Mouse (Mus musculus) spleen, postnatal 14 days (tissue): Measurements from ENCODE around the gene Nrde2.

Source experiments
- DNase-seq, 2 experiments: peaks; one replicate each; pipeline ENCODE4 v3.0.0; 2021 to 2022; ENCODE audit warnings: low spot score in 2 of 2

Nrde2 gene

DNA sequence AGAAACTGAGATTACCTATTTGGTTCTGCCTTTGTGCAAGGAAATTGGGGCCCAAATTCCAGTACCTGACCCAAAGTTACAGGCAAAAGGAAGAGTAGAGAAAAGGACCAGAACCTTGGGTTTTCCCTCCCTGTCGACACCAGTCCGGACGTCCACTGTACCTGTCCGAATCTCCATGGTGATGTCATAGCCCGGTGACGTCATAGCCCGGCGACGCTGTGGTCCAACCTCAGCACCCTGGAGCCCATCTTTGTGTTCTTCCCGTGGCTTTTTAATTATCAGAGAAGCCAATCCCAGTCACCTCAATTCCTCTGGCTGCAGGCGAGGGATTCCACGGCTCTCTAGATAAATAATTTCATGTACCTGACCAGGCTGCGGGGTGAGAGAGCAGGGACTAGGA is 21.3 kb upstream of the Nrde2 start:
- DNase-seq: no peak

DNA sequence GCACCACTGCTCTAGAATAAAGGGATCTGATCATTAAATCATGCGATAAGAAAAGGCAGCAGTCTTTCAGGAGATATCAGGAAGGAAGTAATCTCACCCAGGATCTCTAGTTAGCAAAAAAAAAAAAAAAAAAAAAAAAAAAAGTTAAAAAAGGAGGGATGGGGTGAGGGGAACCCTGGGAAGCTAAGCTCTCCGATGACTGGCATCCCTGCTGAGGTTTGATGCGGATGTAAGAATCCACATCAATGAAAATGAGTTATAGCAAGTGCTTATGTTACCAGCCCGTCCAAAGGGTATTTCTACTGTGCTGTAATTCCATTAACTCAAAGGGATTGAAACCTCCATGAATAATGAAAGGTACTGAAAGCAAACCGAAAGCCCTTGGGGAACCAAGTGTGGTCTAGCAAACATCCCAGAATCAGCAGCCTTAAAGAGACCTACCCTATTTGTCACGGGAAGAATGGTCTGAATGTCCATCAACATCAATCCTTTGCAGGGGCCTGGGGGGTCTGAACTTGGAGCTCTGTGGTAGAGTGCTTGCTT is 19.5 kb upstream of the Nrde2 start:
- DNase-seq: no peak

DNA sequence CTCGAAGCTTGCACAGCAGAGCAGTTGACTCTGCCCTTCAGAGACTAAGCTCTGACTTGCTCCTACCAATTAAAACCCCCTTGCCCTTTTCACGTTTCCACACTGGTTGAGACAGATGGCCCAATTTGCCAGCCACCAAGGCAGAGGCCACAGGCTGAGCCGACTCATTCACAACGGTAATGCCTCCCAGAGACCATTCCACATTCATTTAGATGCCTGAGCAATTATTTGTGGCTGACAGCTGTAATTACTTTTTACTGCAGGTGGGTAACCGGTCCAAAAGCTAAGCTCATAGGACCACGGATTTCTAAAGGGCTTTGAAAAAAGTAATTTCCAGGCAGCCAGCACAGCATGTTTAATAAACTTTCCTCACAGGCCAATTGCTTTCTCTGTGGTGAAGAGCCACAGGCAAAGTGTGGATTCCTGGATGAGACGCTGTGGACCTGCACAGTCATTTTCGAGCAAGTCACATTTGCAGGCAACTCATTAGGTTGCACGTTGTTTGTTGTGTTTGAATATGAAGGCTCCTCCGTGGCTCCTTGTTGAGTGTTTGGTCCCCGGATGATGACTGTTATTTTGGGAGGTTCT is 17.1 kb upstream of the Nrde2 start:
- no peak for DNase-seq

DNA sequence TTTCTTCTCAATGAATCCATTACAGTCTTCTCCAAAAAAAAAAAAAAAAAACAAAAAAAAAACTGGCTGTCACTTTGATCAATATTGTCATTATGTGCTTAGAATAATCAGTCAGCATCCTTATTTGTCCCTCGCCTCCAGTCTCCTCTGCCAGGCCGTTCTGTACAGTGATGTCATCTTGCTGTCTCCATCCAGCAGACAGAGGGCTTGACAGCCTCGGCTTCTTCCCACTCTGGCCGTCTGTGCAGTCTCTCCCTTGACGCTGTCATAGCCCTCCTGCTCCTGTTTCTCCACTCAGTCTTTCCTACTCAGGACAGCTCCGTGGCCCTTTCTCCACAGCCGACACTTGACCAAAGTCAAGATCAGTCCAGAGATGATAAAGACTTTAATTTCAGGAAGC is 13.0 kb upstream of the Nrde2 start:
- DNase-seq: no peak

DNA sequence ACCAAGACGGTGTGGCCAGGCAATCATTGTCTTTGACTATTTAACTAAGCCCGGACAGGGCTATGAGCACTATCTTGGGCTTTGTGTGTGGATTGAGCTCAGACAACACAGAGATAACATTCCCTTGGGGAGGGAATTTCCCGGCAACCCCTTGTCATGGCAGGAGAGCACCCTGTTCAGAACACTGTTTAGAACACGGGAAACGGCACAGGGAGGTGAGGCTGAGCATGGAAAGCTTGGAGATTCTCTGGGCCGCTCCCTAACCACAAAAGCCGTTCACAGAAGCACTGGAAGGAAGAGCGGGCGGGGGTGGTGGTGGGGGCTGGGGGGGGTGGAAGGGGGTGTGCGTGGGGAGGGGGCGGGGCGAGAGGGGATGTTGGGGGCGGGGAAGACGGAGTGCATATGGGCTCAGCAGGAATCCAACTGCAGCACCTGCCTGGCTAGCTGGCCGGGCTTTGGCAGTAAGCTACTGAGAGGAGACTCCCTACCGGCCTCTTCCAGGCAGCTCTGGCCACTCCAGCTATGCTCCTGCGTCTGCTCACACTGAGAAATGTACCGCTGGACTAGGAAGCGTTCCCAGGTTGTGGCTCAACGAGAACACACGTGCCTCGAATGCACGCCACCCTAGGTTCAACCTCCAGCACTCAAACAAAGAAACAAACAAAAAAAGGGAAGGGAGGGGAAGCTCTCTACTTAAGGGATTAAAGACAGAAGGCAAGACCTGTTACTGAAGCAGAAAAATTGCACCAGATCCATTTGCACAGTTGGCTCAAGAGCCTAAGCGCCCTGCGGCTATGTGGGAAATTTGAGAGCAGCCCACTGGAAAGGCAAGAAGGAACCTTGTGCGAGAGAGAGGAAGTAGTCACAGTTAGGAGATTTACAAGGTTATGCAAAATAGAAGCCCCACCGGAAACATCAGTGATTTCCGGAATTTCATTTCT is 8.7 kb upstream of the Nrde2 start:
- DNase-seq: no peak

DNA sequence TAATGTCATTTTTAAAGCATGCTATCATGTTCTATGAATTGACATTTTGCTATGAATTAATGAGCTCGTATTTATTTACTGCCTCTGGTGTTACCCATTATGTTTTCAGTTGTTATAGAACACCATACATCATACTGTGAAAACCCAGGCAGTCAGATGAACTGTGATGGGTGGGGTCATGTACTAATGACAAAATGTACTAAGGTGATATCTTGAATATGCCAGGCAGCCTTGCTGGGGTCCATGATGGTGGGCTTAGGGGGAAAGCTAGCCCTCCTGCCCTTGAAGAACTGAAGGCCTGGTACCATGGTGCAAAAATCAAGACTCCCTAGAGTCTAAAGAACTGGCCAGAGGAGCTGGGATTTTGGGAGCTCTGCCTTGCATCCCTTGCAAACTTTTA is 8.0 kb upstream of the Nrde2 start:
- no peak for DNase-seq

DNA sequence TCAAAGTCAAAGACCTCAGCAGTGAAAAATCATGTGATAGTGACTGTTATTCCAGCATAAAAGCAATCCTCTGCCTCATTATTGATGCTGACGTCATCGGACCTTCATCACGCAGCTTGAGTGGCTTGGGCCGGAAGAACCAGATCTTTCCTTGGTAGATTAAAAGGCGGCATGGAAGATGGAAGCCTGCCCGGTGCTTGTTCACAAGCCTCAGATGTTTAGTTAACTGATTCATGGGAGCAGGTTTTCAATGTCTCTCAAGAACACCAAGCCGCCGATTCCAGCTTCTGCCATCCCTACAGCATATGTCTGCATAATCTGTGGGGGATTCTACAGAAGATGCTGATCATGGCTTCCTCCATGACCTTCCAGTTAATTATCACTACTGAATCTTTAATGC is 7.5 kb upstream of the Nrde2 start:
- no peak for DNase-seq

DNA sequence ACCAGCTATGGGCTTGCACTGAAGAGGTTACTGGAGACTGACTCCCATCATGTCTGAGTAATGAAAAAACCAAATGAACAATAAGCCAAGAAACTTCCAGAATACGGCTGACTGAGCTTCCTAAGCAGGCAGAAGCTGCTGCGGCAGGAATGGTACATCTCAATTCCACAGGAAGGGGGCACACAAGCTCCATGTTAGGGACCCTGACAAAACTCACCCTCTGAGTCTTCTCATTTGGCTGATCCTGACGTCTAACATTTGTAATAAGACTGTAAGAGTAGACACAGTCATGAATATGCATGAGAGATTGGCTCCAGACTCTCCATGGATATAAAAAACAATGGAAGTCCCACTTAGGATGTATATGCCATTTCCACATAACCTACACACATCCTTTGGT is 6.7 kb upstream of the Nrde2 start:
- DNase-seq: no peak

DNA sequence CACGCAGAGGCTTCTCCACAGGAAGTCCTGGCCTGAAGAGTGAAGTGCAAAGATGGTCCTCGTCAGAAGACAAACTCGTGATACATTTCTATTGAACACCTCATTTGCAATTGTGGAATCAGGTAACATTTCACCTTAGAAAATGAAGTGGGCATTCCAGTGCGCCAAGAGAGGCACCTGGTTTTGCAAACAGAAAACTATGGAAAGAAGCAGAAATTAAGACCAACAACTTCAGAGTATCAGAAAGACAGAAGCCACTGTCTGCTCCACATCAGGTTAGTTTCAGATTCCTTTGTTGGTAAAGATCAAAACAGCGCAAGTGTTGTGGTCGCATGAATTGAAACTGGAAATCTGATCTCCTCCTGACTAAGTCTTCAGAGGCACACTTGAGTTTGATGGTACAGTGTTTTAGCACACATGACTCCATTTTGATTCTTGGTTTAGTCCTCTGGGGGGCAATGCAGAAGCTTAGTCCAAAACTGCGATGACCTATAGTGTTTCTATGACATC is 5.6 kb upstream of the Nrde2 start:
- DNase-seq: no peak

DNA sequence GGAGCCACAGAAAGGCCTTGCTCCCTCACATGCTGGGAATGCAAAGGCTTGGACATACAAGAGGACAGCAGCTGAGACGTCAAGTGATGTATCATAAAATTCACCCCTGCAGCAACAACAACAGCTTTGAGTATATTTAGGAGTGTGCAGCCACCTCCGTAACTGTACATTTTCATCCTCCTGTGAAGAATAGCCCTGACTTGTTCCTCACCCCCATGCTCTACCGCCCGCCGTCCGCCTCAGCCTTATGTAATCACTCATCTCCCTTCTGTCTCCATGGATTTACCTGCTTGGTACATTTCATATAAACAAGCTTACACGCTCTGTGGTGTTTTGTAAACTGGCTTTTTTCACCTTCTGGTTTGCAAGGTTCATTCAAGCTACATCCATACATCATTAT is 7.0 kb downstream of the Nrde2 start:
- DNase-seq: no peak

DNA sequence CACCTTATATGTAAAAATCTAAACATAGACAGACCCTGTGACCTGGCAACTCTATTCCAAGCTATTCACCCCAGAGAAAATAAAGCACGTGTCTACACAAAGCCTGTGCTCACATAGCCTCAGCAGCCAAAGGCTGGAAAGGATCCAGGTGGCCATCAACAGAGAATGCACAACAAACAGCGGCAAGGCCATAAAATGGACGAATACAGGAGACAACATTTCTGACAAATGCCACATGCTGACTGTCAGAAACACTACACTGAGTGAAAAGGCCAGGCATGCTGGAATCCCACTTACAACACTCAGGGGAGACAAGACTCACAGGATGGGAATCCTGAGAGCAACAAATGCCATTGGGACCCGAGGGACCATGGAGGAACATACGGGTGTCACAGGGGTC is 15.2 kb downstream of the Nrde2 start:
- DNase-seq: no peak

DNA sequence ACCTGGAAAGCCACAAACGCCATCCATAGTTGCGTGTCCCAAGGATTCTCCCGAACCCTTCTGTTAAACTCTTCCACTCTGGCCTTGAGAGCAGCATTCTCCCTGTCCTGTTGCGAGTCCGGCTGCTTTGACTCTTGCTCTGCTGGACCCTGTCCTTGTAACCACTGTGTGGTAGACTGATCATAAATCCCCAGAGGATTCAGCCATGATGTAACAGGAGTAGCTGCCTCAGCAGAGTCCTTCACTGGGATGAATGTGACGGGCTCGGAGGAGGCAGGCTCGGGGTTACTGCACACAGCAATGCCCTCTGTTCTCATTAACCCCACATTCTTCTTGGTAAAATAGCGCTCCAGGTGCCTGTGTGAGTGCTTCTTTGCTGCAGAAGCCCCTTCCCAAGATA is 15.7 kb downstream of the Nrde2 start:
- no peak for DNase-seq

DNA sequence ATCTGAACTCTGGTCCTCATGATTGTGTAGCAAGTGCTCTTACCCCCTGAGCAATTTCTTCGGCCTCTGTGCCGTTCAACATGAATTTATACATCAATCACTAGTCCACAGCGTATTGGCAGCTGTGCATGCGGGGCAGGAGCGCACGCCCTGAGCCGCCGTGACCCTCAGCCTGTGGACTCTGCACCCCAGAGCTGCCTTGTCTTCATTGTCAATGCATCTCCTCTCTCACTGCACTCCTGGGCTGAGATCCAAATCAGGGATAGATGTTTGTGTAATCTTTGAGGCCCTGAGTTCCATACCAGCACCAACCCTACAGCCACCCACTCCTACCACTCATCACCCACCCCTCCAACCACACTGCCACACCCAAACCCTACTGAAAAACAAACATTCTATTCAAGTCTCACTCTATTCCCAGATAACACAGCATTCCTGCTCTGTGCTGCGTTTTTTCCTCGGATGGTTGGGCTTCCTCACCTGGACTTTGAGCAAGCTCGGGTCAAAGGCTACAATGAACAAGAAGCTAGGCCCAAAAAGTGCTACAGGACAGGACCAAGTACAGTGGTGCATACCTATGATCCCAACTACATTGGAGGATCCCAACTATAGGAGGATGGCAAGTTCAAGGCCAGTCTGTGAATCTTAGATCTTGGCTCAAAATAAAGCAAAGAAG is 16.5 kb downstream of the Nrde2 start:
- DNase-seq: no peak

DNA sequence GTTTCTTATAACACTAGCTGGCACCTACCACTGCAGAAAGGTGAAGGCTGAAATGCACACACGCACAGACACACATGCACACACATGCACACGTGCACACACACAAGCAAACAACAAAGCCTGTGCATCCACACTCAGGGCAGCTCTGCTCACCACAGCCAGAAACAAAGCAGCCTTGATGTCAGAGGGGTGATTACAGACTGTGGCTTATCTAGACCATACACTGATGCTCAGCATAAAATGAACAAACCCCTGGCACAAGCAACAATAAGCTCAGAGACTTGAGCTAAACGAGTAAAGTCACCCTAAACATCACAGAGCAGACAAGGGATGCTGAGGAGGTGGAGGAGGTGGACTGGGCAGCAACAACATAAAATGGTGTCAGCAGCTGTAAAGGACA is 24.3 kb downstream of the Nrde2 start:
- no peak for DNase-seq

DNA sequence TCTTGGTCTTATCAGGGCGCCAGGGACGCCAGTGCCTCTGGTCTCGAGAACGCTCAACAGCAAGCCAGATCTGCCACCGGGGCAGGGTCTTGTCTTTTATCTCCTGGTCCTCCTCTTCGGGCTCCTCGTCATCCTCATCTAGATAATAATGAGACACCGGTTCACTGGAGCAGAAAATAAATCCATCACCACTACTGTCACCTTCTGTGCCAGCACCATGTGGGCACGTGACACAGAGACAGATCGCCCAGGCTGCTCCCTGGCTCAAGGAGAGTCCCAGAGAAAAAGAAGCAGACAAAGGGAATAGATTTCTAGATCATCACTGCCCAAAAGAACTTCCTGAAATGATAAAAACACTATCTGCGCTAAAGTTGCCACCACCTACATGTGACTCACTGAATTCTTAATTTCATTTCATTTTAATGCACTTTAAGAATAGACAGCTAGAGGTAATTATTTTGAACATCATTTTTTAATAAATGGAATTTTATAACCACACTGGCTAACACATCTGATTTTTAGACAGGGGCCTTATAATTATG is 25.0 kb downstream of the Nrde2 start:
- no peak for DNase-seq

DNA sequence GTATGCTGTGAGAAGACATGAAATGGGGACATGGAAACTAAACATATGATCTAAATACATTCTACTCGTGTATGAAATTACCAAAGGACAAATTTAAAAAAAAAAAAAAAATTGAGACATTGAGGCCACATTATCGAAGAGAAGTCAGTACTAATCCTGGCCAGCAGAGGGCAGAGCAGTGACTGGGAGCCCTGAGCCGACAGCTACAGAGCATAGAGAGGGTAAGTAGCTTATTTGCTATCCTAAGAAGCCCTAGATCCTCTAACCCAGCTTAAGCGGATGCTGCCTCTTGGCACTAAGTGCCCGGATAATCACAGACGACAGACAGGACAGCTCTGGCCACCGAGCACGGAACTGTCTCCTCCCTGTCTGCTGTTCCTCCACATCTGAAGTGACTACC is 27.8 kb downstream of the Nrde2 start:
- peak in 1 of 2 experiments; percentile 60 for DNase-seq

DNA sequence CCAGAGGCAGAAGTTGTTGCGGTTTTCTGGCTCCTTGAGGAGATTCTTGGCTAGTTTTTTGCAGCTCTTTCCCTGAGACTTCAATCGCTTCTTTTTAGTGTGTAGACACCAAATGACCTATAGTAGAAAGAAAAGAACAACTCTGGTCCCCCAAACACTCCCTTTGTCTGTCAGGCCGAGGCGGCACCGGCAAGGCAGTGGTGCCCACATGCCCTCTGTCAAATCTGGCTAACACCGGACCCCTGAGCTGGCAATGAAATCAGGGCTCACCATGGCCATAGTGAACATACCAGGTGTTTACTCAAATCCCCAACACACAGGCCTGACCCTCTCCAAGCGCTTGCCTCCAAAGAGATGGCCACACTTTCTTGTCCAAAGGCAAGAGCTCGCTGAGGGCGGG is 28.3 kb downstream of the Nrde2 start:
- no peak for DNase-seq

DNA sequence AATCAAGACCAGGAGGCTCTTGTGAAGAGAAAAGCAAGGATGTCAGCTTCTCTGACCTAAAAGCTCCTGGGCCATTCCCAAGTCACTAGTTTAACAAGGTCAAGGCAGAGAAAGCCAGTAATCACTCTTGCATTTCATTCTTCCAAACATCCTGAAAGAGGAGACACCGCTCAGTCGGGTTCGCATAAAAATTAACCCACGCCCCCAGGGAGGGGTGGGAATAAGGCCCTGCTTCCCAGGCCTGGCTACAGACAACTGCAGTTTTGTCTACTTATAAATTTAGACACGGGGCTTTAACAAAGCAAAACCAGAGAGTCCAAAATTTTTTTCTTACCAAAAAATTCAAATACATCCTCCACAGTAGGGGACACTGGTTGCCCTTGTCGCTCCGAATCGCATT is 30.5 kb downstream of the Nrde2 start:
- no peak for DNase-seq

DNA sequence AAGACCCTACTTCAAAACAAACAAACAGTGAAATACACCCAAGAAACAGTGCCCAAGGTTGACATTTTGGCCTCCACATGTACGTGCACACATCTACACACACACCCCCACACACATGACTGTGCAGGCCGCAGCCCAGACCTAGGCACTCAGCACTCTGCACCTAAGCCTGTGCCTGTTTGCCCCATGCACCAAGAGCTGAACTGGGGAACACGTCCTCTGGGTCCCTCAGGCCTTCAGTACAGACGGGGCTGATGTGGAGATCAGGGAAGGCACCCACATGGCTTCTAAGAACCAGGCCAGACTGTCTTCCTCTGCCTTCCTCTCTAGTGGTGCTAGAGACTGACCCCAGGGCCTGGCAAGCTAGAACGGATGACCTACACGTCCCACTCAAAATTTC is 30.9 kb downstream of the Nrde2 start:
- DNase-seq: no peak

DNA sequence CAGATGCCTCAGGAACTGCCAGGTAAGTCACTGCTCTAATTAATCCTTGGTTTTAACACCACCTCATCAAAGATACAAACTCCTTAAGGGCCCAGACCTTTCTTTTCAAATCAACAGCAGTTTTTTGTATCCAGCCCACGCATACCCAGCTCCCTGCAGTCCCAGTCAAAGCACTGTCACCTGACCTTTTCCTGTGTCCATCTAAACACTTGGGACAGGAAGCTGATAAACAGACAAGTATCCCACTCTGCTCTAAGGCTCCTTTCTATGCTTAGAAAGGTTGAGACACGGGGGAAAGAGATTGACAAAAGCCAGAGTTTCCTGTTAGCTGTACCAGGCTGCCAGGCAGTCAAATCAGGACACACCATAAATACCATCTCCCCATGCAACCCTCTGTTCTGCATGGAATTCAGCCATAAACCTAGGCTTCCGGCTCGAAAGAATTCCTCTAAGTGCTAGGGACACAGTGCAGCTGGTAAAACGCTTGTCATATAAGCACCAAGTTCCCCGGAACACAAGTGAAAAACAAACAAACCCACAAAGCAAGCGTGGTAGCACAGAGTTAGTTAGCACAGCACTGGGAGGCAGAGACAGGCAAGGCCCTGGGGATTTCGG is 31.5 kb downstream of the Nrde2 start:
- no peak for DNase-seq

DNA sequence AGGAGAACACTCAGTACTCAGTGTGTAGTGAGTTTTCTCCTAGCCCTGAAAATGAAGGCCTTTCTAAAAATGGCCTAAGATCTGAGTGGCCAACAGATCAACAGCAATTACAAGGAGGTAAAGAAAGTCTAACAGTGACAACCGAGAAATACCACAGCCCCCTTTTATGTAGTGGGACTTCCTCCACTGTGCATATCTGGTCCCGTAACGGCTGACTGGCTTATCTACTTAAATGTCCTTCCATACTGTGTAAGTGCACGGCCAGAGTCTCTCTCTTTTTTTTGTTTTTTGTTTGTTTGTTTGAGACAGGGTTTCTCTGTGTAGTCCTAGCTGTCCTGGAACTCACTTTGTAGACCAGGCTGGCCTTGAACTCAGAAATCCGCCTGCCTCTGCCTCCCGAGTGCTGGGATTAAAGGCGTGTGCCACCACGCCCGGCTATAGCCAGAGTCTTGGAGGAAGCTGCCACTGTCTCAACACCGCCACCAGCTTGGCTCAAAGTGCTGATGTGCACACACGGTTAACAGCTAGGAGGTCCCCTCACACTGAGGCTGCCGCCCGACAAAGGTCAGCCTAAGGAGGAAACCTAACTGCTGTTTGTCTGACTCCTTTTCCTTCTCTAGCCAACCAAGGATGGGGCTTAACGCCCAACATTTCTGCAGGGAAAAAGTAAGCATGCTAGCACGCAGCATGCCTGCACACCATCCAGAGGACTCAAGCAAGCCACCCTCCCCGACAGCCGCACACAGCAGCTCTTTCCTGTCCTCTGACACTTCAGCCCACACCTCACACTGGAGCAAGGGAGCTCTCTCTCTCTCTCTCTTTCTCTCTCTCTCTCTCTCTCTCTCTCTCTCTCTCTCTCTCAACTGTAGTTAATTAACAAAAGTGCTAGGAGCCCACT is 32.2 kb downstream of the Nrde2 start:
- no peak for DNase-seq
